Mouse (Mus musculus): ENCODE data around the gene Hoxa4.
A peak's percentile ranks its signal among the peaks of the same experiment; 100 is the strongest.

The Hoxa4 gene

GRCm38 (mm10) chr6:52180213-52180710 is 11.3 kb downstream of the Hoxa4 start:
- DNase-seq (ENCODE audit: low spot score): no peak

GRCm38 (mm10) chr6:52179690-52180089 is 11.9 kb downstream of the Hoxa4 start:
- no peak for DNase-seq (ENCODE audit: low spot score)

GRCm38 (mm10) chr6:52178918-52179665 is 12.5 kb downstream of the Hoxa4 start:
- DNase-seq (ENCODE audit: low spot score): no peak

- no peak for DNase-seq (ENCODE audit: low spot score)
Observed at GRCm38 (mm10) chr6:52177806-52178205, 13.7 kb downstream of the Hoxa4 start.

GRCm38 (mm10) chr6:52177061-52177735 is 14.4 kb downstream of the Hoxa4 start, which contains the start of gene 5730596B20Rik:
TSS of gene 5730596B20Rik (plus strand) at chr6:52177498.
- DNase-seq (ENCODE audit: low spot score): no peak

GRCm38 (mm10) chr6:52176391-52176790 is 15.2 kb downstream of the Hoxa4 start:
- no peak for DNase-seq (ENCODE audit: low spot score)

GRCm38 (mm10) chr6:52175864-52176263 is 15.7 kb downstream of the Hoxa4 start:
- no peak for DNase-seq (ENCODE audit: low spot score)

GRCm38 (mm10) chr6:52174968-52175751 is 16.4 kb downstream of the Hoxa4 start:
- DNase-seq (ENCODE audit: low spot score): no peak

GRCm38 (mm10) chr6:52173648-52174047 is 17.9 kb downstream of the Hoxa4 start:
- DNase-seq (ENCODE audit: low spot score): no peak

GRCm38 (mm10) chr6:52172501-52172900 is 19.1 kb downstream of the Hoxa4 start:
- peak; percentile 78 for DNase-seq (ENCODE audit: low spot score)

- DNase-seq (ENCODE audit: low spot score): no peak
Observed at GRCm38 (mm10) chr6:52171938-52172337, 19.6 kb downstream of the Hoxa4 start.

GRCm38 (mm10) chr6:52171331-52171730 is 20.2 kb downstream of the Hoxa4 start:
- no peak for DNase-seq (ENCODE audit: low spot score)

- no peak for DNase-seq (ENCODE audit: low spot score)
Observed at GRCm38 (mm10) chr6:52170898-52171223, 20.7 kb downstream of the Hoxa4 start.

- DNase-seq (ENCODE audit: low spot score): no peak
Observed at GRCm38 (mm10) chr6:52170166-52170897, 21.2 kb downstream of the Hoxa4 start.

GRCm38 (mm10) chr6:52169499-52170165 is 21.9 kb downstream of the Hoxa4 start:
- no peak for DNase-seq (ENCODE audit: low spot score)

- DNase-seq (ENCODE audit: low spot score): no peak
Observed at GRCm38 (mm10) chr6:52168191-52169055, 23.1 kb downstream of the Hoxa4 start.

- DNase-seq (ENCODE audit: low spot score): no peak
Observed at GRCm38 (mm10) chr6:52167736-52168161, 23.8 kb downstream of the Hoxa4 start.

- DNase-seq (ENCODE audit: low spot score): no peak
Observed at GRCm38 (mm10) chr6:52167176-52167575, 24.4 kb downstream of the Hoxa4 start.

GRCm38 (mm10) chr6:52166431-52167077 is 25.0 kb downstream of the Hoxa4 start:
- no peak for DNase-seq (ENCODE audit: low spot score)

All from urinary bladder, postnatal 25 days (tissue).